Mouse (Mus musculus) kidney, adult 2 months (tissue): ENCODE results near the gene Max.

Experiments used
- CTCF ChIP-seq: fragments of 200-500 bp; conservative IDR thresholded peaks from 2 replicates; pipeline ENCODE4 v1.5.1; 2011; ENCODE audit warnings: low read depth, mild to moderate bottlenecking, control low read depth, low read length, moderate library complexity, mixed read lengths; ENCODE audit not compliant: insufficient read depth, insufficient read length
- POLR2A ChIP-seq: fragments of 200-500 bp; IDR thresholded peaks from one replicate; pipeline ENCODE4 v1.6.1; 2011; ENCODE audit warnings: low read depth, low read length, control low read depth

GRCm38 (mm10) chr12:76916163-76916562 is 45.8 kb downstream of the Max start:
- no peak for TF ChIP-seq CTCF
- TF ChIP-seq POLR2A, result no peak
